Comparison of ENCODE assay signal across 8 mouse cellular contexts in the genomic region with DNA sequence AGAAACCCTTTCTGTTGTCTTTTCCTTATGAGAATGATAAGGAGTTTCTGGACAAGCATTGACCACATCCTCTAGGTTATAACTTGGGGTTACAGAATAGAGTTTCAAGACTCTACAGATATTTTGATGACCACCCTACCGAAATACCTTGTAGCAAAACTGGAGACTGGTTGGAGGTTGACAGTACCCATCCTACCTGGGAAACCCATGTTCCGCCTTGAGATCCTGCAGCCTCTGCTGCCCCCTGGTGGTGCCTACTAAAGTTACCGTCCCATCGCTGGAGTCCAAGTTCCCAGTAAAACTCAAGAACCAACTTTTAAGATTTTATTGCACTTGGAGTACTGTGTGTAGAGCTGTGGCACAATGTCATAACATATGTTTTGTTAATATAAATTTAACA.
DNase-seq lines count a peak whose midpoint lies in the region; ATAC-seq and TF ChIP-seq lines count a peak whose summit lies in the region.

No protein-coding gene starts in this region.

- H3K4me2 ChIP-seq in liver, embryonic 12.5 days = no peak overlapping the region
- no peak overlapping the region for H3K4me2 ChIP-seq in forebrain, embryonic 11.5 days (ENCODE audit: low read depth, low read length, severe bottlenecking)

- H3K27me3 ChIP-seq in liver, embryonic 12.5 days (replicated peaks) = no peaks in the 10 kb centered on the region
- no peaks in the 10 kb centered on the region for H3K27me3 ChIP-seq in forebrain, embryonic 11.5 days (ENCODE audit: control insufficient read depth, insufficient read depth, low read length)
- no peaks in the 10 kb centered on the region; the same call in 1 of the 2 replicates for H3K27me3 ChIP-seq in liver, adult 2 months (ENCODE audit: control insufficient read depth, insufficient read depth, low read length)

- DNase-seq in liver = peak; percentile 45
- DNase-seq in forebrain, embryonic 11.5 days (ENCODE audit: low spot score) = peak; percentile 75
- DNase-seq in kidney, adult 9 months = peak; percentile 75
- DNase-seq in liver, adult 2 months (ENCODE audit: extremely low read depth, low read depth, low spot score) = peak; percentile 15
- peak; percentile 15 for DNase-seq in ovary, postnatal 10 days (ENCODE audit: low spot score)
- DNase-seq in urinary bladder, adult 2 months (ENCODE audit: low spot score) = peak; percentile 37

- TF ChIP-seq CTCF in bone marrow macrophage, adult 2 months (IDR thresholded peaks at IDR 0.05; ENCODE audit: low read depth, low read length) = peak; percentile 91
- TF ChIP-seq CTCF in liver, adult 2 months (IDR thresholded peaks at IDR 0.05; ENCODE audit: low read depth, low read length) = peak; percentile 90

- 25% methylated on average over 4 of the region's 4 CpGs for WGBS in liver, embryonic 12.5 days (ENCODE audit: insufficient replicate concordance)
- WGBS in forebrain, embryonic 11.5 days = 32% methylated on average over 4 of the region's 4 CpGs
- 22% methylated on average over 4 of the region's 4 CpGs for WGBS in liver, adult 2 months

- no peaks in the 10 kb centered on the region for H3K9me3 ChIP-seq in liver, embryonic 12.5 days (replicated peaks)
- H3K9me3 ChIP-seq in forebrain, embryonic 11.5 days (ENCODE audit: control insufficient read depth, low read length) = no peaks in the 10 kb centered on the region

- no peaks in the 10 kb centered on the region for H3K4me1 ChIP-seq in liver, embryonic 12.5 days
- no peaks in the 10 kb centered on the region for H3K4me1 ChIP-seq in bone marrow macrophage, adult 2 months (ENCODE audit: control insufficient read depth, insufficient read depth, low read length)
- H3K4me1 ChIP-seq in forebrain, embryonic 11.5 days (replicated peaks; ENCODE audit: control insufficient read depth, insufficient read depth, low read length) = no peaks in the 10 kb centered on the region
- H3K4me1 ChIP-seq in liver, adult 2 months (ENCODE audit: control insufficient read depth, insufficient read depth, low read length) = no peaks in the 10 kb centered on the region

- no peak overlapping the region for H3K27ac ChIP-seq in liver, embryonic 12.5 days
- no peak overlapping the region for H3K27ac ChIP-seq in bone marrow macrophage, adult 2 months (ENCODE audit: insufficient read depth, low read depth, low read length)
- H3K27ac ChIP-seq in forebrain, embryonic 11.5 days (ENCODE audit: low read depth, low read length) = no peak overlapping the region
- no peak overlapping the region for H3K27ac ChIP-seq in liver, adult 2 months (replicated peaks; ENCODE audit: insufficient read depth, low read depth, low read length)

- no peak for ATAC-seq in liver, embryonic 12.5 days
- ATAC-seq in forebrain, embryonic 11.5 days (replicated peaks; ENCODE audit: low FRiP score) = peak; percentile 60

- H3K4me3 ChIP-seq in liver, embryonic 12.5 days = no peak overlapping the region
- H3K4me3 ChIP-seq in bone marrow macrophage, adult 2 months (ENCODE audit: insufficient read depth, low read length) = no peak overlapping the region
- H3K4me3 ChIP-seq in forebrain, embryonic 11.5 days (ENCODE audit: low read depth, low read length) = no peak overlapping the region
- H3K4me3 ChIP-seq in liver, adult 2 months (ENCODE audit: insufficient read depth, low read depth, low read length) = no peak overlapping the region

- no peaks in the 10 kb centered on the region for H3K36me3 ChIP-seq in liver, embryonic 12.5 days
- no peaks in the 10 kb centered on the region for H3K36me3 ChIP-seq in forebrain, embryonic 11.5 days (ENCODE audit: control insufficient read depth, insufficient read depth, low read length)
- H3K36me3 ChIP-seq in liver, adult 2 months (ENCODE audit: control insufficient read depth, insufficient read depth, low read length) = no peaks in the 10 kb centered on the region

- TF ChIP-seq POLR2A in bone marrow macrophage, adult 2 months (IDR thresholded peaks at IDR 0.05; ENCODE audit: borderline replicate concordance, low read depth, low read length) = no peak
- TF ChIP-seq POLR2A in liver, adult 2 months (IDR thresholded peaks at IDR 0.05; ENCODE audit: extremely low read depth, insufficient read depth, low read length) = no peak

- H3K9ac ChIP-seq in liver, embryonic 12.5 days = no peak overlapping the region
- H3K9ac ChIP-seq in forebrain, embryonic 11.5 days (ENCODE audit: low read length) = no peak overlapping the region
- no peak overlapping the region for H3K9ac ChIP-seq in liver, adult 2 months (ENCODE audit: low read depth, low read length)

- H3K79me2 ChIP-seq in liver, adult 2 months (ENCODE audit: control insufficient read depth, insufficient read depth, low read length) = no peaks in the 10 kb centered on the region

Comparison
In these comparisons a context has a peak if more than half of its experiments do, and no peak if none do; other contexts are left out.
1. DNase-seq: peak in every context shown above with its lines; median percentile 75 in forebrain, embryonic 11.5 days; 75 in kidney, adult 9 months; 45 in liver; 37 in urinary bladder, adult 2 months; 15 in liver, adult 2 months; 15 in ovary, postnatal 10 days.